Mouse (Mus musculus): Measurements from ENCODE around the gene St6galnac6. TPM values are rescaled to one million over a fixed set of nuclear protein-coding genes. Genes with fewer than 3 reads are reported as not detected.

Gene St6galnac6
- polyA plus RNA-seq, 1 experiment from 2014 or later: 11.3 TPM

DNA sequence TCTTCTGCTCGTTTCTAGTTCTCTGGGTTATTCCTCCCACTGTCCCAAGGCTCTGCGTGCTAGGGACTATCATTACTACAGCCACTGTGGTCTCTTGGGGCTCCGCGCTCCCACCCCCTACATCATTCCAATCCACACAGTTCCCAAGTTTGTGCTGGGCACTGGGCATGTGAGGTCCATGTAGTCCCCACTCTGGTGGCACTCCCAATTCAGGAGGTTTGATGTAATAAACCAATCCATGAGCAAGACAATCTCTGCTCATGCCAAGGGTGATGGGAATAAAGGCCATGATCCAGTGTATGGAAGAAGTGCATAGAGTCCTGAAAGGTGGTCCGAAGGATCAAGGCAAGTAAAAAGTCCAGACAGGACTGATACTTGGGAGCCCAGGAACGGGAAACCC lies 25.0 kb upstream of the St6galnac6 start, which contains the start of gene Pip5kl1:
TSS of gene Pip5kl1 (plus strand) at position 301 of the 400 bp plus-strand sequence.
- H3K4me1 ChIP-seq (replicated peaks): peaks cover 30% of the 10 kb centered on the region
- no peak for ATAC-seq
- peaks cover 10% of the 10 kb centered on the region for H3K36me3 ChIP-seq
- H3K4me2 ChIP-seq (replicated peaks): peak within 1 kb of the TSS; percentile 98
- H3K9ac ChIP-seq (replicated peaks): peak within 1 kb of the TSS; percentile 73
- H3K27me3 ChIP-seq: peaks cover 34% of the 10 kb centered on the region
- no peaks in the 10 kb centered on the region for H3K9me3 ChIP-seq
- H3K27ac ChIP-seq: no peak within 1 kb of the TSS
- 81% methylated on average over 6 of the region's 6 CpGs for WGBS
- peak within 1 kb of the TSS; percentile 54 for H3K4me3 ChIP-seq (replicated peaks)

DNA sequence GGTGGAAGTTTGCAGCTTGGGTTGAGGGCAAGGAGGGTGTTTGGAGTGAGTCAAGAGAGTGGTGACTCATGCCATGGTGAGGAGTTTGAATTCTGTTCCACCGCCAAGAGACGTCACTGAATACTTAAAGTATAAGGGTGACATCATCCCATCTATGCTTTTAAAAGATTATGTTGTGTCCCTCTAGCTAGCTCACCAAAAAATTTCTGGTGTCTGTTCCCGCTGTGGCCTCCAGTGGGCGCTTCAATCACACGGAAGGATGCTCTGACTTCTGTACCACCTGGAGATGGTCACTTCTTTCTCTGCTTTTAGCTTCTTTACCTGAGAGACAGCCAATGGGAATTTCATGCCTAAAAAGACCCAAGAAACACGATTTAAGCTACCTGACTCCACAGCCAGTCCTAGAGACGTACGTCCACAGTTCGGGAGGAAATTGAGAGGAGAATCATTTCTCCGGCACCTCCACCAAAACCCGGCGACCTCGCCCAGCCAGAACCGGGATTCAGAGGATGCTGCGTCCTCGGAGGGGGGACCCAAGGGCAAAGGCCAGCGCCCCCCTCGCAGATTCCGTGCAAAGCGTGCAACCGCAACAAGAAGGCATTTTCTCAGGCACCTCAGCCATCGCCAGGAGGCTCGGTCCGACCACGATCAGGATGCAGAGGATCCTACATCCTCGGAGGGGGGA lies 24.5 kb upstream of the St6galnac6 start:
- no peak for ATAC-seq

DNA sequence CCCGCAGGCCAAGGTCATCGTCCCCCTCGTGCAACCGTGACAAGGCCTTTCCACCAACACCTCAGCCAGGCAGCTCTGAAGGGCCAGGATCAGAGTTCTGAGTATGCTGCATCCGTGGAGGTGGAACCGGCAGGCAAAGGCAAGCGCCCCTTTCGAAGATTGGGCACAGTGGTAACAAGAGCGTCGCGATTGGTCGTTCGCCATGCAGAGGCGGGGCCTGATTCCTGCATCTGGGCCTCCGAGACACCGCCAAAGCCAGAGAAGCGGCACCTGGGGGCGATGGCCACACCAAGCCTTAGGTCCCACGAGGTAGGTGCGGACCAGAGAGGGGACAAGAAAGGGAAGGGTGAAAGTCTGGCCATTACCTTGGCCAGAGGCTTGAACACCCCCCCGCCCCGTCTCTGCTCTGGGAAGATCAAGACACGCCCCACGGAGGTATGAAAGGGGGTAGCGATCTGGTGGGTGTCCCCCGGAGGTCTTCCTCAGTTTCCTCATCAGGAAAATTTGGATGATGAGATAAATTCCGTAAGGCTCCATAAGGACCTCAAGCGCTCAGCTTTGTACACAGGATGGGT lies 23.8 kb upstream of the St6galnac6 start, which contains the start of gene 9430097D07Rik:
TSS of gene 9430097D07Rik (minus strand) at position 99 of the 575 bp plus-strand sequence.
- no peaks in the 10 kb centered on the region for H3K9me3 ChIP-seq
- WGBS: 7% methylated on average over 28 of the region's 28 CpGs
- H3K36me3 ChIP-seq: peaks cover 10% of the 10 kb centered on the region
- peak within 1 kb of the TSS; percentile 98 for H3K4me2 ChIP-seq (replicated peaks)
- H3K9ac ChIP-seq (replicated peaks): peak within 1 kb of the TSS; percentile 73
- H3K4me1 ChIP-seq (replicated peaks): peaks cover 30% of the 10 kb centered on the region
- H3K4me3 ChIP-seq (replicated peaks): peak within 1 kb of the TSS; percentile 54
- H3K27me3 ChIP-seq: peaks cover 43% of the 10 kb centered on the region
- ATAC-seq: peak; percentile 68
- H3K27ac ChIP-seq: no peak within 1 kb of the TSS

More for the DNA sequence above, 24.5 kb upstream of the St6galnac6 start:
- Histone ChIP-seq H3K36me3 (peaks cover 10% of the 10 kb centered on the region), H3K27ac (no peak overlapping the region), H3K4me2 (replicated peaks) (peak overlapping the region; percentile 98), H3K27me3 (peaks cover 39% of the 10 kb centered on the region), H3K4me3 (replicated peaks) (peak overlapping the region; percentile 54), H3K4me1 (replicated peaks) (peaks cover 30% of the 10 kb centered on the region), H3K9me3 (no peaks in the 10 kb centered on the region), H3K9ac (replicated peaks) (peak overlapping the region; percentile 73)
- 1% methylated on average over 26 of the region's 26 CpGs for WGBS

DNA sequence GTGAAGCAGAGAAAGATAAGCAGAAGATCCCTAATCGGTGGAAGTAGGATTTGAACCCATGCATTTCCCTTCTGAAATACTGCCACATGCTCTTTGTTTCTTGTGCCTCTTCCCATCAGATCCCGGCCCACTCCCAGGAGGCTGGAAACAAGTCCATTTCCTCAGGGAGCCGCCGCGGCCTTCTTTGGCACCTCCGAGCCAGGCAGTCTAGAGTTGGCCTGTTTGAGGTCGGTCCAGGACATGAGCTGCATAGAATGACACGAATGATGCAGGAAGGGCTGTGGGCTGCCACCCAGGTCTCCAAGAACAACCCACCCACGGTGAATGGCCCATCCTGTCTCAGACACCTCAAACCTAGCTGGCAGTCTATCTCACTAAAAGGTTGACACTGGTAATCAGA lies 23.0 kb upstream of the St6galnac6 start:
- H3K27ac ChIP-seq: no peak overlapping the region
- no peaks in the 10 kb centered on the region for H3K9me3 ChIP-seq
- H3K9ac ChIP-seq (replicated peaks): no peak overlapping the region
- no peak for ATAC-seq
- H3K36me3 ChIP-seq: peaks cover 10% of the 10 kb centered on the region
- peaks cover 43% of the 10 kb centered on the region for H3K27me3 ChIP-seq
- no peak overlapping the region for H3K4me3 ChIP-seq (replicated peaks)
- no peak overlapping the region for H3K4me2 ChIP-seq (replicated peaks)
- H3K4me1 ChIP-seq (replicated peaks): peaks cover 25% of the 10 kb centered on the region
- WGBS: 89% methylated on average over 9 of the region's 9 CpGs

DNA sequence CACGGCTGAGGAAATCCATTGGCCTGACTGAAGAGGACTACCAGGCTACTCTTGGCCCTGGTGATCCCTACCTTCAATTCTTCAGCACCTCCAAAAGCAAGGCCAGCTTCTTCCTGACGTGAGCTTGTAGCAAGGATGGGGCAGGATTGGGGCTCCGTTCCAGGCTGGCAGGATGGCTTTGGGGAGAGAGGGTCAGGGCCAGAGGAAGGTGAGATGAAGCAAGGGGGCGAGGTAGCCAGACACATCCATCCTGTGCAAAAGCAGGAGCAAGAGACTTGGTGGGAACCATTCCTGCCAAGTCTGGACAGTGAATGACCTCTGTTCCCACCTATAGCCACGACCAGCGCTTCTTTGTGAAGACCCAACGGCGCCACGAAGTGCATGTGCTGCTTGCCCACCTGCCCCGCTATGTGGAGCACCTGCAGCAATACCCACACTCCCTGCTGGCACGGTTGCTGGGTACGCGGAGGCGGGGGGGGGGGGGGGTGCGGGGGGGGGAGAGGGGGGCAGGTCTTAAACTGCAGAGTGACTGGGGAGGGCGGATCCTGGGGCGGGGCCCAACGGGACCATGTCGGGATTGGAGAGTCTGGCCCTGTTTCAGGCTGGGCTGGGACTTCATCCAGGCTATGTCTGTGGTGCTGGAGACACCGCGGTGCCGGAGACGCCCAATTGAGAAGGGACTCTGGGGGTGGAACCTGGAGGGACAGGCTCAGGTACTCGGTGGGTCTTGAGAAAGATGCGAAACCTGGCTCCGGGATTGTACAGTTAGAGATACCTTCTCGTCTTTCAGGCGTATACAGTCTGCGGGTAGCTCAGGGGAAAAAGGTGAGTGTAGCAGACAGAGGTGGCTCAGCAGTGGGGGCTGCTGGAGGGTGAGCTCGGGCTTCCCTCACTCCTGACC lies 21.1 kb upstream of the St6galnac6 start:
- 40% methylated on average over 24 of the region's 30 CpGs for WGBS
- Histone ChIP-seq H3K36me3 (peaks cover 3% of the 10 kb centered on the region), H3K4me2 (replicated peaks) (no peak overlapping the region), H3K27ac (no peak overlapping the region), H3K4me1 (replicated peaks) (peaks cover 20% of the 10 kb centered on the region), H3K4me3 (replicated peaks) (no peak overlapping the region), H3K9ac (replicated peaks) (no peak overlapping the region), H3K27me3 (peaks cover 49% of the 10 kb centered on the region), H3K9me3 (no peaks in the 10 kb centered on the region)
- no peak for ATAC-seq

DNA sequence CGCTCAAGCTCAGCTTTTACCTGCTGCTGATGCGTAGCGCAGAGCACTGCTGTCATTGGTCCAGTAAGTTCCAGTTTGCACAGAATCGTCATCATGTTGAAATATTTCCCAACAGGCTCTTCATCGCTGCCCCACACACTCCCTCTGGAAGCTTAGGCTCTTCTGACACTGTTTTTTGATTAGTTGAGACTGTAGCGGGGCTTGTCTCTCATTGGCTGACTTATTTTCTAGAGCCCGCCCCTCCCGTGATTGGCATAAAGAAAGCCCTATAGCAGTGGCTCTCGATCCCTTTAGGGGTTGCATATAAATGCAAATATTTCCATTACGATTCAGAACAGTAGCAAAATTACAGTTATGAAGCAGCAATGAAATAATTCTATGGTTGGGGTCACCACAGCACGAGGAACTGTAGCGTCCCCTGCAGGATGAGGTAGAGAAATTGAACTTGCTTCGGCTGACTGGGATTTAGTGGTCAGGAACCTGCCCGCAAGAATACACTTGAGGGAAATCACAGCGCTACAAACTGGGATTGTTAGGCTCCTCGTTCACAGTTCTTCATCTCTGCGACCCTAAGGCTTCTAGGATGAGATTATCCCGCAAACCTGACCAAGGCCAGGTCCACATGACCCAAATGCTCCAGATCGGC lies 17.9 kb upstream of the St6galnac6 start:
- 0 out of 2 replicates have a peak overlapping the region, but pooled peaks have one; percentile 4 for H3K27ac ChIP-seq
- no peaks in the 10 kb centered on the region for H3K36me3 ChIP-seq
- H3K4me2 ChIP-seq (replicated peaks): peak overlapping the region; percentile 39
- 35% methylated on average over 19 of the region's 19 CpGs for WGBS
- H3K4me1 ChIP-seq (replicated peaks): peaks cover 7% of the 10 kb centered on the region
- ATAC-seq: peak; percentile 49; the same call in 1 of the 2 replicates
- peak overlapping the region; percentile 27 for H3K4me3 ChIP-seq (replicated peaks)
- no peak overlapping the region for H3K9ac ChIP-seq (replicated peaks)
- H3K9me3 ChIP-seq: no peaks in the 10 kb centered on the region
- H3K27me3 ChIP-seq: peaks cover 48% of the 10 kb centered on the region

DNA sequence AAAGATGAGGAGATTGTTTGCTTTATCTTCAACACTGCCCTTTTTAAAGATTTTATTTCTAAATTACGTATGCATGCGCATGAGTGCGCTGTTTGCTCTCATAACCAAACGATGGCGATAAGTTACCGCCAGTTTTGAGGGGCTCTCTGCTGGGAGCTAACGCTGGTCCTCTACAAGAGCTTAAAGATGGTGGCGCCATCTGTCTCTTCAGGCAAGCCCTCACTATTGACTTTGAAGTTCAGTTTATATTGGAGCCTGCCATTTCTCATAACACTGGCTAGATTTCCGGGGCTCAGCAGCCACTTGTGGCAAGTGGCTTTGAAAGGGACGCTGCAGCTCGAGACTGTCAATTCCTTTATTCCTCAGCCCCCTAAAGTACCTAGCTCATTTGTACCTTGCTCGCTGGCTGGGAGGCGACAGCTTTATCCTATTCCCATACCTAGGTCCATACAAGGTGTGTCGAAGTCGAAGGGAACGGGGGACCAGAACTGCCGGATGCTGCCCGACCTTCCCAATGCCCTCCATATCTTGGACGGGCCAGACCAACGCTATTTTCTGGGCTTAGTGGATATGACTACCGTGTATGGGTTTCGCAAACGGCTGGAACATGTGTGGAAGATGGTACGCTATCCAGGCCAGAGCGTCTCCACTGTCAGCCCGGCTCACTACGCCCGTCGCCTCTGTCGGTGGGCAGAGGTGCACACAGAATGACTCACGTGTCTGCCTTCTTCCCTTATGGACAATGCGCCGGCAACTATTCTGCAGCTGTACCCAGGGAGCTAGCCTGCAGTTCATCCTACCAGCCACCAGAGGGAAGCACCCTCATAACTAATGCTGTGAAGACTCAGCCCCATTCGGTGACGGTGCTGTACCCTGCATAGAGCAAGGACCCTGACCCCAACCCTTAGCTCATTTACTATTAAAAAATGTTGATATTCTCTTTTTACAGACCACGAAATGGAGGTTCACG lies 16.4 kb upstream of the St6galnac6 start:
- no peaks in the 10 kb centered on the region for H3K36me3 ChIP-seq
- no peak overlapping the region for H3K27ac ChIP-seq
- peak overlapping the region; percentile 48 for H3K4me2 ChIP-seq (replicated peaks)
- 13% methylated on average over 37 of the region's 37 CpGs for WGBS
- H3K9me3 ChIP-seq: no peaks in the 10 kb centered on the region
- ATAC-seq: peak; percentile 78
- 0 out of 2 replicates have a peak overlapping the region, but pooled peaks have one; percentile 17 for H3K9ac ChIP-seq (replicated peaks)
- H3K27me3 ChIP-seq: peaks cover 33% of the 10 kb centered on the region
- peaks cover 21% of the 10 kb centered on the region for H3K4me1 ChIP-seq (replicated peaks)
- peak overlapping the region; percentile 19 for H3K4me3 ChIP-seq (replicated peaks)

DNA sequence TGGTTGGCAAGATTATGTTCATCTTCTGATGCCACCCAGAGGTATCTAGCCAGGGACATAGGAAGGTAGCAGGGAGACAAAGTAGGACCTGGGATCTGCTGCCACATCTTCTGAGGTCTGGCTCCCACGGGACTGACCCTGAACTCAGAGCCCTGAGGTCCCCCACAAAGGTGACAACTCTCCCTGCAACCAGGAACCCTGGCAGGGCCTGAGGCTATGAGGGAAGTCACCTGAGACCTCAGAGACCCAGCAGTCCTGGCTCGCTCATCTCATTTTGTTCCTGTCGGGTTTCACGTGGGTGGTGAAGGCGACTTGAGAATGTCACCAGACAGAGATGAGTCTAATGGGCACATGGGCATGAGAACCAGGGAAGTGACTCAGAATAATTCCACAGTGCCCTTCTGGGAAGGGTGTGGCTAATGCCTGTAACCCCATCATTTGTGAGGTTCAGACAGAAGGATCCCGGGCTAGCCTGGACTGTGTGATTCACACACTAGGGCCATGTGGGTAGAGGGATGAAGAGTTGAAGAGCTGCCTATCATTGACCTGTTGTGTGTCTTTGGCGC lies 14.3 kb upstream of the St6galnac6 start:
- Histone ChIP-seq H3K4me2 (replicated peaks) (no peak overlapping the region), H3K9me3 (no peaks in the 10 kb centered on the region), H3K27ac (no peak overlapping the region), H3K36me3 (no peaks in the 10 kb centered on the region), H3K27me3 (peaks cover 13% of the 10 kb centered on the region), H3K9ac (replicated peaks) (no peak overlapping the region), H3K4me3 (replicated peaks) (no peak overlapping the region), H3K4me1 (replicated peaks) (peaks cover 27% of the 10 kb centered on the region)
- 88% methylated on average over 7 of the region's 7 CpGs for WGBS
- no peak for ATAC-seq

DNA sequence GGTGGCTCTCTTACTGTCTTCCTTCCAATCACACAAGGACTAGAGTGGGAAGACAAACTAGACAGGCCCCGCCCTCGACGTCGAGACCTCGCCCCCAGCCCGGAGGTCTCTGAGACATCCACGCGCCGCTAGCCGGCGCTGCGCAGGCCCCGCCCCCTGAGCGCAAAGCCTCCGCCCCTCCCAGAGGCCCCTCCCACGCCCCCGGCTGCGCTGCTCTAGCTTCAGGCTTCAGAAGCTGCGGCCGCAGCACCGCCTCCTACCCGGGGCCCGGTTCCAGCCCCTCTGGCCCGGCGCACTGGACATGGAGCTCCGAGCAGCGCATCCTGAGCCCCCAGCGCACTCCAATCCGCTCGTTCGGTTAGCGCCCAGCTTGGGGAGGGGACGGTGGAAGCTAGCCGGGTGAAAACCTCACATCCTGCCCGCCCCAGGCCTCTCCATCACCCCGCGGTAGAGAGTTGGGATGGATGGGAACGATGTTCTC lies 12.6 kb upstream of the St6galnac6 start, which contains the start of gene St6galnac4:
TSS of gene St6galnac4 (plus strand) at position 225 of the 481 bp plus-strand sequence.
- WGBS: under 1% methylated on average over 38 of the region's 38 CpGs
- H3K27ac ChIP-seq: 0 out of 2 replicates have a peak within 1 kb of the TSS, but pooled peaks have one; percentile 37

DNA sequence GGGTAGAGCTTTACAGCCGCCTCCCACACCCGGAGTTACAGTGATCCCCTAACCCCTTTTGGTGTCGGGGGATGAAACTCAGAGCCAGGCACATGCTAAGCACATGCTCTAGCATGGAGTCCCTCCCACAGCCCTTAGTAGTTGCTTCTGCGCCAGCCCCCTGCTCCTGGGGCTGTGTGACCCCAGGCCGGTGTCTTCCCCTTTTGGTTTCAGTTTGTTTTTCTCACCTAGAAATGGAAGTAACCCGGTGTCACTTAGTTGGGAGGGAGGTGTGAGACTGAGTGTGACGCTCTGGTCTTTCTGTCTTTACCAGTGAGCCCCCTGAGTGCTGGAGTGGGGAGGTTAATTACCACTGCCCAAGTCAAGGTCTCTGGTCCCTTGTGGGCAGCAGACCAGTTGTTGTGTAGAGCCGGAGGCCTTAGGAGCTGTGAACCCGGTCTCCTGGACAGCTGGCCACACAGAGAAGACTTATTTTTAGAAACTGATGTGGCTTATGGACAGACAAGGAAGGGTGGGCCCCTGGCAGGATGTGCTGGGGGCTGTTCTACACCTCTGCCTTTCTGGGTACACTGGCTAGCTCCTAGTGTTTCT lies 11.7 kb upstream of the St6galnac6 start:
- H3K4me3 ChIP-seq (replicated peaks): peak overlapping the region; percentile 49
- ATAC-seq: no peak
- 0 out of 2 replicates have a peak, but pooled peaks cover 5% of the 10 kb centered on the region for H3K27me3 ChIP-seq
- H3K4me1 ChIP-seq (replicated peaks): peaks cover 26% of the 10 kb centered on the region
- no peaks in the 10 kb centered on the region for H3K36me3 ChIP-seq
- WGBS: 60% methylated on average over 9 of the region's 9 CpGs
- H3K27ac ChIP-seq: no peak overlapping the region
- H3K9me3 ChIP-seq: no peaks in the 10 kb centered on the region
- peak overlapping the region; percentile 67 for H3K9ac ChIP-seq (replicated peaks)
- H3K4me2 ChIP-seq (replicated peaks): peak overlapping the region; percentile 60

More for the DNA sequence above, 12.6 kb upstream of the St6galnac6 start, which contains the start of gene St6galnac4:
- H3K4me2 ChIP-seq (replicated peaks): peak within 1 kb of the TSS; percentile 60
- H3K9ac ChIP-seq (replicated peaks): peak within 1 kb of the TSS; percentile 67
- no peaks in the 10 kb centered on the region for H3K9me3 ChIP-seq
- ATAC-seq: peak; percentile 80
- H3K36me3 ChIP-seq: no peaks in the 10 kb centered on the region
- H3K4me1 ChIP-seq (replicated peaks): peaks cover 27% of the 10 kb centered on the region
- peak within 1 kb of the TSS; percentile 49 for H3K4me3 ChIP-seq (replicated peaks)
- H3K27me3 ChIP-seq: peaks cover 11% of the 10 kb centered on the region; the same call in 1 of the 2 replicates

Measured in midbrain, embryonic 13.5 days (tissue).